Mouse (Mus musculus) ES-E14 (cell line): ENCODE data around the gene Fam184b. TPM values are rescaled to one million over a fixed set of nuclear protein-coding genes. Genes with fewer than 3 reads are reported as not detected.

Experiments
- DNase-seq: peaks from one replicate; pipeline ENCODE4 v3.0.0-alpha.2; 2013; ENCODE audit warnings: low read depth, low spot score
- H3K27ac ChIP-seq: 2 replicates; pipeline ENCODE4 v1.5.1; 2012; ENCODE audit warnings: low read depth, mild to moderate bottlenecking, low read length, moderate library complexity, mixed read lengths; ENCODE audit not compliant: poor library complexity, insufficient read depth, severe bottlenecking
- H3K36me3 ChIP-seq: 2 replicates; pipeline ENCODE4 v1.6.1; 2012; ENCODE audit warnings: mild to moderate bottlenecking, low read length, moderate library complexity, mixed read lengths; ENCODE audit not compliant: control insufficient read depth, poor library complexity, insufficient read depth, severe bottlenecking
- H3K4me1 ChIP-seq, 2 experiments: fragments of 150-350 bp in 1 of 2; sonication (generic) in 1 of 2; 2 replicates each; pipeline ENCODE4 v1.6.1; 2012; ENCODE audit warnings: low read length in 2 of 2, mild to moderate bottlenecking in 1 of 2, mixed read lengths in 1 of 2; ENCODE audit not compliant: control insufficient read depth in 2 of 2, insufficient read depth in 2 of 2, poor library complexity in 1 of 2
- H3K4me3 ChIP-seq, 2 experiments: fragments of 150-350 bp in 1 of 2; sonication (generic) in 1 of 2; 2 replicates each; pipeline ENCODE4 v1.5.1; 2012; ENCODE audit warnings: low read length in 2 of 2, low read depth in 1 of 2, mild to moderate bottlenecking in 1 of 2, mixed read lengths in 1 of 2; ENCODE audit not compliant: insufficient read depth in 1 of 2, poor library complexity in 1 of 2, severe bottlenecking in 1 of 2
- H3K9ac ChIP-seq: 2 replicates; pipeline ENCODE4 v1.6.1; 2012; ENCODE audit warnings: low read depth, mild to moderate bottlenecking, low read length, mixed read lengths; ENCODE audit not compliant: poor library complexity, insufficient read depth, severe bottlenecking
- H3K9me3 ChIP-seq: fragments of 150-350 bp; sonication (generic); 2 replicates; pipeline ENCODE4 v1.6.1; 2012; ENCODE audit warnings: low read depth, mild to moderate bottlenecking, low read length; ENCODE audit not compliant: control insufficient read depth, insufficient read depth
- CHD2 ChIP-seq: IDR thresholded peaks from 2 replicates; pipeline ENCODE4 v1.6.1; 2014; ENCODE audit warnings: mild to moderate bottlenecking, low read depth, low read length, inconsistent platforms
- HCFC1 ChIP-seq: IDR thresholded peaks from 2 replicates; pipeline ENCODE4 v1.6.1; 2012; ENCODE audit warnings: low read length, inconsistent platforms, borderline replicate concordance; ENCODE audit not compliant: insufficient read depth
- MAFK ChIP-seq: IDR thresholded peaks from 2 replicates; pipeline ENCODE4 v1.6.1; 2014; ENCODE audit warnings: mild to moderate bottlenecking, low read depth, low read length, inconsistent platforms; ENCODE audit not compliant: insufficient read depth
- ZC3H11A ChIP-seq: IDR thresholded peaks from 2 replicates; pipeline ENCODE4 v1.6.1; 2012; ENCODE audit warnings: low read depth, mild to moderate bottlenecking, inconsistent platforms, low read length, borderline replicate concordance
- ZNF384 ChIP-seq: IDR thresholded peaks from 2 replicates; pipeline ENCODE4 v1.6.1; 2012; ENCODE audit warnings: low read depth, low read length, inconsistent platforms
- in situ Hi-C, 2 experiments: fragments of 600-800 bp; cut with MboI; formaldehyde crosslinking; loops; one replicate each; pipeline ENCODE4 v1.15.1; 2025; ENCODE audit warnings: low sequenced_read_pairs in 2 of 2, inconsistent platforms in 1 of 2; ENCODE audit not compliant: unreplicated experiment in 2 of 2
- total RNA-seq: library from RNA; depleted of rRNA; stranded (reverse); fragments of 300-350 nt; gene quantifications from 2 replicates; pipeline ENCODE4 v1.2.3, GENCODE M21; 2012

Gene Fam184b
- total RNA-seq, 1 experiment, result 0.45 TPM

GRCm38 (mm10) chr5:45496042-45496441 is 143.4 kb downstream of the Fam184b start:
- Histone ChIP-seq H3K36me3 (peaks cover 36% of the 10 kb centered on the region), H3K9ac (peak overlapping the region; percentile 11; the same call in 1 of the 2 replicates), H3K4me3 (peak overlapping the region in 1 of 2 experiments; percentile 3; a peak in 1 of 4 replicates), H3K4me1 (peaks cover 5 to 10% of the 10 kb centered on the region in 2 experiments), H3K9me3 (no peaks in the 10 kb centered on the region), H3K27ac (no peak overlapping the region; the same call in 1 of the 2 replicates)
- no peak for TF ChIP-seq MAFK
- TF ChIP-seq ZC3H11A, result no peak
- no peak for TF ChIP-seq HCFC1
- TF ChIP-seq CHD2, result no peak
- no peak for TF ChIP-seq ZNF384
- in situ Hi-C loops, result no loop called here
- no peak for DNase-seq

DNA sequence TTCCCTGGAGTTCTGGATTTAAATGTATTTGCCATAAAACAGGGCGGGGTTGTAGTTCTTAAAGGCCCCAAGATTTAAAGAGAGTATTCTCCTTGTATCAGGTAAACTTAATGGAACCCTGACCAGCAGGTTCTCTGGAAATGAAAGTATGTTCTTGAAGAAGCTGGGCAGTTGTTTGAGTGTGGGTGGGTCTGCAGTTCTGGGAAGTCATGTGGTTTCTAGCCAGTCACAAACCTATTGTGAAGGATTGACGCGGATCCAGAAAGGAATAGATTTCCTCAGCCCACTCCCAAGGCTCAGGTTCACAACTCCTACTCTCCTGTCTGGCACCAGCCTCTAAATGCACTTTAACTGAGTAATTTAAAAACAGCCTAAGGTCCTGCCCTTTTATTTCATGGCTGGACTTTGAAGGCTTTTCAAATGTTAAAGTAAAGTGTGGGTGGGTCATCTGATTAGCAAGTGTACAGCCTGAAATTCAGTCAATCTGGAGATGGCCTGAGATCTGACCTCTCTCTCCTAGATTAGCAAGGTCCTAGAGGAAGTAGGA is 143.9 kb downstream of the Fam184b start:
- Histone ChIP-seq H3K9ac (peak overlapping the region; percentile 26; the same call in 1 of the 2 replicates), H3K9me3 (no peaks in the 10 kb centered on the region), H3K4me3 (peak overlapping the region; percentile 87 to 92), H3K4me1 (peaks cover 5 to 10% of the 10 kb centered on the region in 2 experiments), H3K36me3 (peaks cover 32% of the 10 kb centered on the region), H3K27ac (peak overlapping the region; percentile 92)
- TF ChIP-seq ZC3H11A (no peak), CHD2 (0 out of 2 replicates have a peak, but pooled peaks have one; percentile 32)
- DNase-seq, result peak; percentile 65
- in situ Hi-C loops, result no loop called here

- in situ Hi-C loops, result no loop called here
Measured at GRCm38 (mm10) chr5:45494093-45494755, 145.2 kb downstream of the Fam184b start.

DNA sequence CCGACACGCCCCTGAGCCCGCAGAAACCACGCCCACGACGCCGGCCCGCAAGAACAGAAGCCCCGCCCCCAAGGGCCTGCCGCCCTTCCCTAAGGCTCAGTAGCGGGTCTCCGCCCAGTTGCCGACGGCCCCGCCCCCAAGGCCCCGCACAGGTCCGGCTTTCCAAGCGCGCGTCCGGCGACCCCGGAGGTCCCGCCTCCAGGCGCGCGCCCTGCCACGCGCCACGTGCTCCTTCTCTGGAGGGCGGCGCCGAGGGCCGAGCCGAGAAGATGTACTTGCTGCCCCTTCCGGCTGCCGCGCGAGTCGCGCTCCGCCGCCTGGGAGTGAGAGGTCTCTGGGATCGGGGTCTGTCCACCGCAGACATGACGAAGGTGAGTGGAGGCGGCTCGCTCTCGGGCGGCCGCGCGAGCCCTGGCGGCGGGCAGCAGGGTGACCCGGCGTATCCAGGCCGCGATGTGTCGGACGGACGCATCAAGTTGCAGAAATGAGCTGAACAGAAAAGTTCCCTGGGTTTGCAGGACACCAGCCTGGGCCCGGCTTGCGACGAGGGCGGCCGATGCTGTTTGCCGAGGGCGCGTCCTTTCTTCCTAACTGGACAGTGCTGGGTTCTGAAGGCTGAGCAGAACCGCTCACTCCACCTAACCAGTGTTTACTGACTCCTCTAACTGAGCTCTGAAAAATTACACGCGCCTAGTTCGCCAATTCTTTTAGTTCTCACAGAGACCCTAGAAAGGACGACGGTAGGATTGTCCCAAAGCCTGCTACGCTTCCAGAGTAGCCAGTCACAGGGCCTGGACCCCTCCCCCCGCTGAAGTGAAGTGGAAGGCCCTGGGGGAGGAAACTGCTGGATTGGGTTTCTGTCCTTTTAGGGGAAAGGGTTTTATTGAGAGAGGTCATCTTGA is 146.0 kb downstream of the Fam184b start, which contains the start of gene Lap3:
Lap3 (plus strand) TSS at position 184 of the 902 bp plus-strand sequence.
- in situ Hi-C loops, result no loop called here
- H3K27ac ChIP-seq, result peak within 1 kb of the TSS; percentile 45; the same call in 1 of the 2 replicates

More at GRCm38 (mm10) chr5:45494093-45494755, 145.2 kb downstream of the Fam184b start:
- H3K9ac ChIP-seq, result peak overlapping the region; percentile 95
- no peaks in the 10 kb centered on the region for H3K9me3 ChIP-seq
- peak overlapping the region; percentile 87 to 92 for H3K4me3 ChIP-seq
- H3K36me3 ChIP-seq, result peaks cover 23% of the 10 kb centered on the region
- peaks cover 5 to 10% of the 10 kb centered on the region in 2 experiments for H3K4me1 ChIP-seq
- DNase-seq, result no peak
- no peak for TF ChIP-seq CHD2
- no peak overlapping the region for H3K27ac ChIP-seq

More for the DNA sequence above, 146.0 kb downstream of the Fam184b start, which contains the start of gene Lap3:
- peaks cover 5 to 10% of the 10 kb centered on the region in 2 experiments for H3K4me1 ChIP-seq
- peak within 1 kb of the TSS; percentile 95 for H3K9ac ChIP-seq
- peak within 1 kb of the TSS; percentile 87 to 92 for H3K4me3 ChIP-seq
- no peak for TF ChIP-seq ZC3H11A
- TF ChIP-seq MAFK, result no peak
- TF ChIP-seq CHD2, result no peak
- TF ChIP-seq HCFC1, result no peak; the same call in 1 of the 2 replicates
- no peak for TF ChIP-seq ZNF384
- DNase-seq, result peak; percentile 92
- H3K36me3 ChIP-seq, result peaks cover 17% of the 10 kb centered on the region
- H3K9me3 ChIP-seq, result no peaks in the 10 kb centered on the region
